Mouse (Mus musculus): ENCODE measurements around the gene Telo2.
"Not testable (repeated sequence)": the region's sequence is repeated elsewhere in the genome, so short reads cannot be mapped to it uniquely, and the experiment has no call there.

Telo2 gene

GRCm38 (mm10) chr17:25115664-25116432 is at the start of gene Telo2:
TSS of gene Telo2 (minus strand) at chr17:25115967.
- DNase-seq (ENCODE audit: low spot score in 2 of 2): peak; percentile 84 to 92

DNA sequence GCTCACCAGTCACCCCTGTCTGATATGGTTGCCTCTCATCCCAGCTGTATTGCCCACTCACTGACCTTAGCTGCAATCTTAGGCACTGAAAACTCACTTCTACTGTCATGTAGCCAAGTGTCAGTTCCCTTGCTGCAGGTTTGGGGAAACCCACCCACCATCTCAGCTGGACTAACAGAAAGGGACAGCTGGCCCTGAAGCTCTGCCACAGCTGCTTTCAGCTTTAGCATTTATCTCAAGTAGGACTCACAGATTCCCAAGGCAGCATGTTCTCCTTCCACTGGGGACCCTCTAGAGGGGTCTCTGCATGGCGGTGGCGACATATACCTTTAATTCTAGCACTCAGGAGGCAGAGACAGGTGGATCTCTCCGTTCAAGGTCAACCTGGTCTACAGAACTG is 49.0 kb upstream of the Telo2 start:
- DNase-seq (ENCODE audit: low spot score in 2 of 2): no peak

- no peak for DNase-seq (ENCODE audit: low spot score in 2 of 2)
Observed at GRCm38 (mm10) chr17:25163387-25163786, 47.6 kb upstream of the Telo2 start.

- DNase-seq (ENCODE audit: low spot score in 2 of 2): no peak
Observed at GRCm38 (mm10) chr17:25162161-25162560, 46.4 kb upstream of the Telo2 start, which contains the start of gene Ccdc154. TSS of gene Ccdc154 (plus strand) at chr17:25162461.

- no peak for DNase-seq (ENCODE audit: low spot score in 2 of 2)
Observed at GRCm38 (mm10) chr17:25139960-25140359, 24.2 kb upstream of the Telo2 start.

DNA sequence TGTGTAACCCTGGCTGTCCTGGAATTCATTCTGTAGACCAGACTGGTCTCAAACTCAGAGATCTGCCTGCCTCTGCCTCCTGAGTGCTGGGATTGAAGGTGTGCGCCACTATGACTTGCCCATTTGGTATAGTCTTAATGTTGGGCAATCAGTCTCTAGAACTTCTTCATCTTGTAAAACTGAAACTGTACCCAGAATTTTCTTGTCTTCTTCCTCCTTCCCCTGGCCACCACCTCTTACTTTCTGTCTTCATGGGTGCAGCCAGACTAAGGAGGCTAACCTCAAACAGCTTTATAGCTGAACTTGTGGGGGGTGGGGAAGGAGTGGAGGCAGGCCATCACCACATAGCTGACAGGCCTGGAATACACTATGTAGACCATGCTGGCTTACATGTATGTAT is 23.0 kb upstream of the Telo2 start:
- DNase-seq (ENCODE audit: low spot score in 2 of 2): no peak

DNA sequence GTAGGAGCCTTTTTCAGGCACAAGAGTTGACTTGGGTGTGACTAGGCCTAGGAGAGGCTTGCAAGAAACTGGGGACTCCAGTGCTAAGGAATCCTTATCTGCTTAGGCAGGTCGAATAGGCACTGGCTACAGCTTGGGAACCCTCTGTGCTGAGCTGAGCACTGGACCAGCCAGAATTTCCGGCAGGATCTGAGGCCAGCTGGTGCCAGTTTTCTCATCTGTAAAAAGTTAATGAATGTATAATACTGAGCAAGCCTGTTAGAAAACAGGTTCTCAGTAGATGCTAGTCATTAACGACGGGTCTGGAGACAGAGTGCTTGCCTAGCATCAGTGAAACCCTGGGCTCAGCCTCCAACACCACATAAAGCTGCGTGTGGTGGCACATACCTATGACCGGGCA is 19.9 kb upstream of the Telo2 start:
- DNase-seq (ENCODE audit: low spot score in 2 of 2): no peak

GRCm38 (mm10) chr17:25133275-25133698 is 17.5 kb upstream of the Telo2 start, which contains the start of gene Clcn7:
TSS of gene Clcn7 (plus strand) at chr17:25133391.
- DNase-seq (ENCODE audit: low spot score in 2 of 2): peak; percentile 80 to 84

GRCm38 (mm10) chr17:25130060-25130459 is 14.3 kb upstream of the Telo2 start:
- DNase-seq (ENCODE audit: low spot score in 2 of 2): no peak

GRCm38 (mm10) chr17:25127681-25128080 is 11.9 kb upstream of the Telo2 start:
- DNase-seq (ENCODE audit: low spot score in 2 of 2): no peak

DNA sequence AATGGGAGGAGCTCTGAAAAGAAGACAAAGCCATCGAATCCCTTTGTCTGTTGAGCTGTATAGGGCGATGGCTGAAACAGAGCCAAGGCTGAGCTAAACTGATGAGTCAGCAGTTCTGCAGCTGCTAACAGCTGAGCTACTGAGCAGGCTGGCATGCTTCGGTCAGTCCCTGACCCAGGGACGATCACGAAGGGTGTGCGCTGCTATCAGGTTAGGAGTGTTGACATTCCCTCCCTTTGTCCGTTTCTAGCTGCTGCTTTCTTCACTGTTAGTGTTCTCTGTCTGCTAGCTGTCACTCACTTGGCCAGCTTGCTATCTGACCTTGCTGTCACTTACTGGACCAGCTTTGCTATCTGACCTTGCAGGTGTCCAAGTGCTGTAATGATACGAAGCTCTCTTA is 11.3 kb upstream of the Telo2 start:
- no peak for DNase-seq (ENCODE audit: low spot score in 2 of 2)

- DNase-seq (ENCODE audit: low spot score in 2 of 2): not testable (repeated sequence)
Observed at GRCm38 (mm10) chr17:25125442-25126060, 9.8 kb upstream of the Telo2 start.

GRCm38 (mm10) chr17:25123979-25124378 is 8.2 kb upstream of the Telo2 start:
- peak in 1 of 2 experiments; percentile 50 for DNase-seq (ENCODE audit: low spot score in 2 of 2)

DNA sequence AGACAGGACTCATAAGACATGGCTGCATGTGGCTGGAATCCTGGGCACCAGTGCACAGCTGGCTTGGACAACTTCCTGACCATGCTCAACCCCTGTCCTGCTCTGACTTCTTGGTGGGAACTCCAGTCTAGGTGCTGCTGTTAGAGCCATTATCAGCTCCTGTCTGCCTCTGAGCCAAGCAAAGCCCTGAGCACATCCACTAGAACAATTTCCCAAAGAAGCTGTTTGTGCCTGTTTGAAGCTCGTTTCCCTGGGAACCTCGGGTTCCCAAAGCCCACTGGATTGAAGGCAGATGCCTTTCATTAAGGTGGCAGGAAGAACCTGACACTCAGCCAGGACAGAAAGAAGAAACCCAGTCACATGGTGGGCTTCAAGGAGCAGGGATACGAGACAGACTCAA is 4.6 kb upstream of the Telo2 start, which contains the start of gene Ptx4:
Gene Ptx4 (plus strand): TSS at position 355 of the 400 bp plus-strand sequence.
- DNase-seq (ENCODE audit: low spot score in 2 of 2): no peak

- peak in 1 of 2 experiments; percentile 45 for DNase-seq (ENCODE audit: low spot score in 2 of 2)
Observed at GRCm38 (mm10) chr17:25117263-25117662, 1.5 kb upstream of the Telo2 start.

- no peak for DNase-seq (ENCODE audit: low spot score in 2 of 2)
Observed at GRCm38 (mm10) chr17:25114908-25115645, 690 bp downstream of the Telo2 start.

- DNase-seq (ENCODE audit: low spot score in 2 of 2): no peak
Observed at GRCm38 (mm10) chr17:25112423-25112810, 3.4 kb downstream of the Telo2 start.

DNA sequence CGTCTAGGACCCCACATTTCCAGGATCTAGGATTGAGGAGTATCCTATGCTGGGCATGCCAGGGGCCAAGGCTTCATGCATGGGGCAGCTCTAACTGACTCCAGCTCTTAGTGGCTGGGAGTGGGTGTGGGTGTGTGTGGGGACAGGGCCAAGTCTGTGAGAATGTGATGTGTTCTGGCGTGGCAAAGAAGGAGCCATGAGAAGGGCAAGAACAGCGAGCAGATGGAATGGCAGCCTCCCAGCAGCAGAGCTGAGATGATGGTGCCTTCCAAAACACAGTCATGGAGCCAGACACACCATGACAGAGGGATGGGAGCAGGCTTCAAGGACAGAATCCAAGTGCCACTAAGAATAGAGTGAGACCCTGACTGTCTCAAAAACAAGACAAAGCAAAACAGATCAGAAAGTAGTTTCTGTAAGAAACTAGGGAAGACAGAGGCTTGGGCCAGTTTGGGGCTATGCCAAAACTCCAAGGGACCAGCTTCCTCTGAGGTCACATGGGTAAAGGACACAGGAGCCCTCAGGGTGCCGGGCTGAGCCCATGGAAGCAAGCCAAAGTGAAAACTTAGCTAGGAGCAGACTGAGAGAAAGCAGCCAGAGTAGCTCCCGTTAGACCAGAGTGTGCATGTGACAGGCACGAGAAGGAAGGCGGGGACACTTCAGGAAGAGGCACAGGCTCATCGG is 3.9 kb downstream of the Telo2 start:
- DNase-seq (ENCODE audit: low spot score in 2 of 2): no peak

- DNase-seq (ENCODE audit: low spot score in 2 of 2): no peak
Observed at GRCm38 (mm10) chr17:25111220-25111619, 4.5 kb downstream of the Telo2 start.

DNA sequence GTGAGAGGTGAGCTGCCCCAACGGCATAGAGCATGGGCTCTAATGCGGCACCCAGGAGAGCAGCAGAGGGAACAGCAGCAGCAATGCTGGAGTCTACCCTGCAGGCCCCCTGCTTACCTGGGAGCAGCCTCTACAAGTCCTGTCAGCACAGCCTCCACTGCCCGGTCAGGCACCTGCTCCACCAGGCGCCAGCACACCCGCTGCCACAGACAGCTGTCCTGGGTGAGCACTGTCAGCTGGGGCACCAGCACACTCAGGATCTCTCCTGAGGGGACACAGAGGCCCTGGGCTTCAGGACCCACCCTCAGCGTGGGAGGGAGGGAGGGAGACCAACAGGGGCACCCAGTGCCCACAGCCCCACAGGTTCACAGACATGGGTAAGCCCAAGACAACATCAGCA is 5.2 kb downstream of the Telo2 start:
- DNase-seq (ENCODE audit: low spot score in 2 of 2): no peak

DNA sequence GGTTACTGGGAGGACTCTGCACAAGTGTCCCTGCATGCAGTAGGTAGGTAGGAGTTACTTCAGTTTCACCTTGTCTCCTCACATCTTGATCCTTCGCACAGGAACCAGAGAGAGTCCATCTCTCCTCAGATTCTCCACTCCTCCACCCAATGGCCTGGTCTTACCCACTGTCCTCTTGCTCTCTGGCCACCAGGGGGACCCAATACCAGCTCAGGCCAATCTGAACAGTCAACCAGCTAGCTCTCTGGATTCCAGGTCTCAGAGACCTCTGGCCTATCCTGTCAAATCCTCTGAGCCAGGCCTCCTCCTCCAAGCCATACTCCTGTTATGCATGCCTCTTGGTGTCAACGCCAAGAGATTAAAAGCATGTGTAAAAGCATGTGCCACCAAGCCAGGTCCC is 6.2 kb downstream of the Telo2 start:
- DNase-seq (ENCODE audit: low spot score in 2 of 2): no peak

GRCm38 (mm10) chr17:25107786-25108185 is 8.0 kb downstream of the Telo2 start:
- no peak for DNase-seq (ENCODE audit: low spot score in 2 of 2)
